Mouse (Mus musculus) monocyte, adult 2 months (primary cell): ENCODE measurements around the gene Slc9a2.
"Not testable (repeated sequence)": the region's sequence is repeated elsewhere in the genome, so short reads cannot be mapped to it uniquely, and the experiment has no call there.

Experiments
- DNase-seq, 2 experiments: peaks; one replicate each; pipeline ENCODE4 v3.0.0; 2022; ENCODE audit warnings: low spot score in 2 of 2, low read depth in 1 of 2

The Slc9a2 gene

DNA sequence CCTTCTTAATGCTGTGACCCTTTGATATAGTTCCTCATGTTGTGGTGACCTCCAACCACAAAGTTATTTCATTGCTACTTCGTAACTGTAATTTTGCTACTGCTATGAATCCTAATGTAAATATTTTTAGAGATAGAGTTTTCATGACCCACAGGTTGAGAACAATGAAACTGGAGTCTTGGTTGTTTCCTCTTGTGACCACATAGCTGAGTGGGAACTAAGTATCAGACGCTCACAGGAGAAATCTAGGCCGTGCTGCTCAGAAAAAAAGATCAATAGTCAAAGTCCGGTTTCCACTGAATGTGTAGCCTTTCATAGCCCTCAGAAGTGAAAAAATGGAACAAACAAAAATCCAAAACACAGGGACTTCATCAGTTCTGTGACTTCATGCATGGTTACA is 24.7 kb downstream of the Slc9a2 start:
- no peak for DNase-seq

DNA sequence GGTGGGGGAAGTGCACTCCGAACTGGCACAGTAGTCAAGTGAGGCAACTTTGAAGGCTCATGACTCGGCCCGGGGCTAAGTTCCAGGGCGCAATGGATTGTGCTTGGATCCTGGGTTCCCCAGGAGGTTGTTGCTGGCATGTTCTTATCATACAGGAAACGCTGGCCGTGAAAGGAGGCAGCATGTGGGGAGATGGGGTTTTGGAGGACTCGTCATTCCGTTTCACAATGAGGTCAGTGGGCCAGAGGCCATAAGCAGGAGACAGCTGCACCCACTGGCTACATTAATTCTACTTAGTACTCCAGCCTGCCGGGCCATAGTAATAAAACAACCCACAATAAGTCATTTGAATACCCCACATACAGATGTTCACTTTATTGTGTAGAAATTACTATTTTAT is 34.6 kb downstream of the Slc9a2 start:
- no peak for DNase-seq

DNA sequence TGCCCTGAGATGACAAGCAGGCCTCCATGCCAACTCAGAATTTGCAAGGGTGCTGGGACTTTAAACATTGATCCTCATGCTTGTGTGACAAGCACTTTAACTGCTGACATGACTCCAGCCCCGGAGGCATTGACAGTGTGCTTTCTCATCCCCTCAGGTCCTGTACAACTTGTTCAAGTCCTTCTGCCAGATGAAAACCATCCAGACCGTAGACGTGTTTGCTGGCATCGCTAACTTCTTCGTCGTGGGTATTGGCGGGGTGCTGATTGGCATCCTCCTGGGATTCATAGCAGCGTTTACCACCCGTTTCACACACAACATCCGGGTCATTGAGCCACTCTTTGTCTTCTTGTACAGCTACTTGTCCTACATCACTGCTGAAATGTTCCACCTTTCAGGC is 45.7 kb downstream of the Slc9a2 start:
- no peak for DNase-seq

DNA sequence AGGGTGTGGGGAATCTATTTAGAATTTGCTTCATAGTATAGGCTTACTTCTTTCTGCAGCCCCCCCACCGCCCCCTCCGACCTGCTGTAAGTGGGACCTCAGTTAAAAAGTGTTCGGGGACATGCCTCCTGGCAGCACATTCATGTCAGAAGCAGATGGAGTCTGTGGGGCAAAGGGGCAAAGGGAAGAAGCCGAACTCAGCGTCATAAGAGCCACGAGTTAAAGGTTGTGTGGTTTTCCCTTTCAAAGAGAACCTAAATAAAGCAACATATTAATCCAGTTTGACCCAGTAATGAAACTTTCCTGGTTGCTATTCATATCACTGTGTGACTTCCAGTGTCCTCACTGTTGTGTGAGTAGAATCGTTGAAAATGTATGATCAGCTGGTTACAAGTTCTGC is 47.0 kb downstream of the Slc9a2 start:
- no peak for DNase-seq

DNA sequence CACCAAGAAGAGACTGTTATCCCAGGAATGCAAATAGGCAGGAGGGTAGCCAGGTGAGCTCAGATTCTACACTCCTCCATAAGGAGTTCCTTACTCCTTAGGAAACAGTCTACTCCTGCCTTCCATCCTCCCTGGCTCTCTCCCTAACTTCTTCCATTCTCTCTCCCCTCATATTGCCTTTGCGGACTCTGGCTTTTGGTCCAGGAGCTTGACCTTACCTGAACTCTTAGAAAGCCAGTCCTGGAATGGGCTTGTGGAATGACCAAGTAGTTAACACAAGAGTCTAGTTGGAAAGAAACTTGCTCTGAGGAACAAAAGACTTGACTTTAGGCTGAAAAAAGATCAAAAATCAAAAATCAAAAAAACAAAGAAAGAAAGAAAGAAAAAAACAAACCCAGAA is 48.3 kb downstream of the Slc9a2 start:
- no peak for DNase-seq

DNA sequence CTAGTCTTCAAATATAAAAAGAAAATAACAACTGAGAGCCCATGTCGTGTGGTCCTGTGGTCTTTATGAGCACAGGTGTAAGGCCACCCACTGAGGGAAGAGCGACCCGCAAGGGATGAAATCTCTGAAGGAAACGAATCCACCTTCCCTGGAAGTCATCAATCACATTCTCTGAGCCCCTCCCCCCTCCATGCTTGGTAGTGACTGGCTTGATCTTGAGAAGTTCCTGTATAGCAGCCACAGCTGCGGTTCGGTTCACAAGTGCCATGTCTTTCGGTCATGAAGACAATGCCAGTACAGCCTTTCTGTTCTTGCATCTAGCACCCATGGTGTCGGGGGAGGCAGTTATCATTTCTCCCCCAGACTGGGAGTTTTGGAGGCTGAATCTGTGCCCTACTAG is 57.3 kb downstream of the Slc9a2 start:
- no peak for DNase-seq

DNA sequence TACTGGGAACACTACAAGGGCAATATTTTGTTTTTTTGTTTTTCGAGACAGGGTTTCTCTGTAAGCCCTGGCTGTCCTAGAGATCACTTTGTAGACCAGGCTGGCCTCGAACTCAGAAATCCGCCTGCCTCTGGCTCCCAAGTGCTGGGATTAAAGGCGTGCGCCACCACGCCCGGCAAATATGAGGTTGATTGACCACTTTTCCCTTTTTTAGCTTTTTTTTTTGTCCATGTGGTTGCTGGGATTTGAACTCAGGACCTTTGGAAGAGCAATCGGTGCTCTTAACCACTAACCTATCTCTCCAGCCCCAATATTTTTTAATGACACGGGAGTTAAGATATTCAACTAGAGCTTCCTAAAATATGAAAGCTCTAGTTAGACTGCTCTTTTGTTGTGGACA is 57.9 kb downstream of the Slc9a2 start:
- DNase-seq = not testable (repeated sequence)

DNA sequence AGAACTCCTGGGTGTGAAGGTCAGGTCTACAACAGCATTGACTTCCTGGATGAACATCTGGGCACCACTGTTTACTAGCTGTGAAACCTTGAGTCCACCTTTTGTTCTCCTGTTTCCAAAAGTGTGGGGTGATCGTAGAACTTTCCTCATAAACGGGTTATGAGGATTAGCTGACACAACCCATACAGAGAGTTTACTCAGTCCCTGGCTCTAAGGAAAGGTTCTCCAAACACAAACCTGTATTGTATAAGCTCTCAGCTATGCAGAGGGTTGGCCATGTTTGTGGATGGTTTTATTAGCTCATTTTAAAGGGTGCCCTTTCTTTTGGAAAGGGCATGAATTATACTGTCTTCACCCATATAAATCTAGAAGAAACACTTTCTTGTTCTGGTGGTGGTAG is 60.4 kb downstream of the Slc9a2 start:
- DNase-seq = no peak

DNA sequence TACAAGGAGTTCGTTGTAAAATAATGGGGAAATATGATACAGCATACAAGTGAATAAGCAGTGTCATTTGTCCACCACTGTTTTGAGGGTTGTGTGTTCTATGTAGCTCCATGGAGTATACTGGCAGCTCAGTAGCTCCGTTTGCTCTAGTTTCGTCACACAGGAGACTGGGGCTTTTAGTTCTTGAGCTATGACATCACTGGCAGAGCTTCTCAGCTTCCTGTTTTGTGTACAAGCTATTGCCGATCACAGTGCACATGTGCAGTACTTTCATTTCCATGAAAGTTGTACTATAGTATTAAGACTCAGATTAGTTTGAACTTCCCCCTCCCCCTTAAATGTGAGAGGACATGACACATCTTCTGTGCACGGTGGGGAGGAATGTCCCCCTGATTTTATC is 65.7 kb downstream of the Slc9a2 start:
- DNase-seq = no peak

DNA sequence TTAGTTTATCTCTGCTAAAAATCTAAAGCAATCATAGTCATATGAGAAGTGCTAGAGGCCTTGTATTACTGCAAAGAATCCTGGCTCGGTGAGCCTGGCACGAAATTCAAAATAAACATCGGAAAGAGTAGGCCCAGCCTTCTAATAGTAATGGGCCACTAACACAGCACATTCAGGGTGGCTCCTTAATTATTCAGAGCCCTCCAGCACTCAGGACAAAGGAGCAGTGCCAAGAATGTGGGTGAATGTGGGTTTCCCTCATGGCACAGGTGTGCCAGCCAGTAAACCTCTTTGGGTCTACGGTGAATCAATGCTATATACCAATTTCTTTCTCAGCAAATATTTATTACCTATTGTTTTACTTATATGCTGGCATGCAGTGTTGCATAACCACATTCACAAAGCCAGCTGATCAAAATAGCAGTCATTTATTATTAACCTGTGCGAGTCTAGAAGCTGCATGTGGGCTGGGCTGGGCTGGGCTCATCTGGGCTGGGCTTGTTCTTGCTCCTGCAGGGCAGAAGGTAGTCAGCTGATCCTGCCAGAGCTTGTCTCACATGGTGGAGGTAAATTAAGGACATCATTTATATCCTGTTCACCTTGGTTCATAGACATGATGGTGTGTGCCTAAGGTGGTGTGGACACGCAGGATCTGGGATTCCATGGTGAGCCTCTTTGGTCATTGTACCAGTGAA is 79.5 kb downstream of the Slc9a2 start:
- DNase-seq = no peak

DNA sequence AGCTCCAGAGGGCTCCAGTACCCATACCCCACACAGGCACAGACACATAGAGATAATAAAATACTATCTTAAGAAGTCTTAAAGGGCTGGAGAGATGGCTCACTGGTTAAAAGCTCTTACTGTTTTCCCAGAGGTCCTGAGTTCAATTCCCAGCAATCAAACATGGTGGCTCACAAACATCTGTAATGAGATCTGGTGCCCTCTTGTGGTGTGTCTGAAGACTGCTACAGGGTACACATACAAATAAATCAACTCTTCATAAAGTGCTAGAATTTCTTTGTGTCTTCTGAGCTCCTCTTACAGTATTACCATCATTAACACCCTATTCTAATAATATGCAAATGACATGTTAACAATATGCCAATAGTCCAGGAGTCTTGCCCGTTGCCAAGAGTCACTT is 83.7 kb downstream of the Slc9a2 start:
- DNase-seq = no peak

DNA sequence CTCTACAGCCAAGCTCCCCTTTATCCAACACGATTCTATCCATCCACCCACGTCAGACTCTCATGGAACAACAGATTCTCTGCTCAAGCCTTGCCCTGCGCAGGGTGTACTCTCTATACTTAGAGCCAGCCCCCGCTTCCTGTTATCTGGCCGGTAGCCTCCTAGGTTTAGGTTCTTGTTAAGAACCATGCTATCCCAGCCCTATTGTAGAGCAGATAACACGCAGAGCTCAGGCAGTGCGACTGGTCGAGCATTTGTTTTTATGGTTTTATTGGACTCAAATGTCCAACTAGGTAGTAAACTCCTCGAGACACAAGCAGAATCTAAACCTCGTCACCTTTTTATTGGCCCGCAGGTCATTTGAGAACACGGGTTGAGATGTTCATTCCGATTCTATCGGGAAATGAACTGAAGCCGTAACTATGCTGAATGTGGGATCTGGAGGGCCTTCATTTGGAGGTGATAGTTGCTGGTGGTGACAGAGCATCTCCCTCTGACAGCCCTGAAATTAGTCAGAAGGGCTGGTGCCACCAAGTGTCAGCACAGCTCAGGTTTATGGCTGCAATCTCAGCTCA is 84.4 kb downstream of the Slc9a2 start:
- DNase-seq = no peak

DNA sequence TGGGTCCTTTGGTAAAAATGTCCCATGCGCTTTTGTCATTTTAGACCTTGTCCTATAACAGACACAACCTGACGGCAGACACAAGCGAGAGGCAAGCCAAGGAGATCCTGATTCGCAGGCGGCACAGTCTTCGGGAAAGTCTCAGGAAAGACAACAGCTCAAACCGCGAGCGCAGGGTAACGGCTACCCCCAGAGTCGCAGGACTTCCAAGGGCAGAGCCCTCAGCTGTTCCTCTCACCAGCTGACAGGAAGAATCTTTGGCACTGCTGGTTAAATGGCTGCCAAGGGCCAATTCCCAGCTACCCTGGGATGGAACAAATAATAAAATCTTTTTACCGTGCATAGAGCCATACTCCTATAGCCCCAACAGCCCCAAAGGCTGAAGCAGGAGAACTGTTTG is 85.1 kb downstream of the Slc9a2 start:
- DNase-seq = no peak

DNA sequence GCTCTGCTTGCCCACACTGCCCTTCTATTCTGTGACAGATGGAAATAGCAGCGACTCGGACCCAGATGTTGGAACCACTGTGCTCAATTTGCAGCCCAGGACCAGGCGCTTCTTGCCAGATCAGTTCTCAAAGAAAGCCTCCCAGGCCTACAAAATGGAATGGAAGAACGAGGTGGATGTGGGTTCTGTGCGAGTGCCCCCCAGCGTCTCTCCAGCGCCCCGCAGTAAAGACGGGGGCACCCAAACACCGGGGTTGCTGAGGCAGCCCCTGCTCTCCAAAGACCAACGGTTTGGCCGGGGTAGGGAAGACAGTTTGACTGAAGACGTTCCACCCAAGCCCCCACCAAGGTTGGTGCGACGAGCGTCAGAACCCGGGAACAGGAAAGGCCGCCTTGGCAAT is 87.2 kb downstream of the Slc9a2 start:
- no peak for DNase-seq

DNA sequence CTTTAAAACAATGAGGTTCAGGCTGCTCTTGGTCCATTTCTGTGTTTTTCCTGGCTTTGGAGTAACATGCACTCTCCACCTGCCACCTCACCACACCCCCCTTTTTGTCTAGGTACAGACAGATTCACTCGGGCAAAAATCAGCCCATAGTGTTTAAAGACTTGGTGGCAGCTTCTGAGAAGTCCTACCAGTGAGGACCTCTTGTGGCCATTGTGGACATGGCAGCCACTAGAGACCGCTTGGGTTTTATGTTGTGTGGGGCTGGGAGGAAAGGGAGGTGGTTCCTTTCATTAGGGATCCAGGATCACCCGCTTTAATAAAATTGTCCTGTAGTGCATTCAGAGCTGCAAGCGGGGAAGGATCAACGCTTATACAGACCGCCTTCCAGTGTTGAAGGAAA is 88.2 kb downstream of the Slc9a2 start:
- DNase-seq = no peak

DNA sequence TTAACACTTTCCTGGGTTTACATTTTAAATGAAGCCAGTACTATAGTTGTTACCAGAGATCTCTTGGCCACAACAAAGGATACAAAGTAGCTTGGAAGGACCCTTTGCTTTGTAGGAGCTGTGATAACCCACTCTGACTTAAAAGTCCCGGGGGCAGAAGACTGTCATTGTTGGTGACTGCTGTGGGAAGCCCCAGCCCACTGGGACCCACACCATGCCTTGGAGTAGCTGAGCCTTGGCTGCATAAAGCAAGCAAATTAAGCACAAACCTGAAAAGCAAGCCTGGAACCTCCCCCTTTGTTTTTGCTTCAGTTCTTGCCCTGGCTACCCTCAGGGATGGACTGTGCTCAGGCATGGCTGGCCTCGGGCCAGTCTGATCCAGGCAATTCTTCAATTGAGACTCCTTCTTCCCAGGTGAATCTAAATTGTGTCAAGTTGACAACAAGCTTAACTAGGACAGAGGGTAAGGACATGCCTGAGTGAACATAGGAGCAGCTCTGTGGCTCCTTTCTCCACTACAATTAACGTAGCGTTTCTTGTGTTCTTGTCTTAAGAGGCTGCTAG is 89.0 kb downstream of the Slc9a2 start:
- DNase-seq = no peak

DNA sequence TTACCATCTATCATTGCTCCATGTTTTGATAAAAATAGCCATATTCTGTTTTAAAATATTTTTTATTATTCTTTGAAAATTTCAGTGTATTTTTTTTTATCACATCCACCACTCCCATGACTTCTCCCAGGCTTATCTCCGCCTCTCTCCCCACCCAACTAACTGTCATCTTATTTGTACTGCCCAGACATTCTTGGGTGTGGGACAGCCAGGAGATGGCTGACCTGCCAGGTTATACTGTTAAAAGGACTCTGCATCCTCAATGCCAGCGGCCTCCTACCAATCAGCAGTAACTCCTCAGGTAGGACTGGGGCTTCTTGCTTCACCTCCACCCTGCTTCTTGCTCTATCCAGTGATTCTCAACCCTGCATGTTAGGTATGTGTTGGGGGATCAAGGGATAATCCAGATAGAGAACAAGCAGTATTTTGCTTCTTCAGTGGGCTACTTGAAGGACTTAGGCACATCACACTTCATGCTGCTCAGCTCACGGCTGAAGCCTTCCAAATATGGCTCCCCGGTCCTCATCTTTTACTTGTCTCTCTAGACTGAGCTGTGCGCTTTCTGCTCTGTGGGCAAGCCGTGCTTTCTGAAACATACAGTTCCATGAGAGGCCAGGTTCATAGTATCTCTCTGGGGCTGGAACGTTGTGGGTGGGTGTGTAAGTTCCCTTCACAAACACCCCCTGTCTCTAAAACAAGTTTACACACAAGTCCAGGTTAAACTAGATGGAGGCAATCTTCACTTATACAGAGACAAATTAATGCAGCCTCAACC is 91.0 kb downstream of the Slc9a2 start:
- DNase-seq = no peak

DNA sequence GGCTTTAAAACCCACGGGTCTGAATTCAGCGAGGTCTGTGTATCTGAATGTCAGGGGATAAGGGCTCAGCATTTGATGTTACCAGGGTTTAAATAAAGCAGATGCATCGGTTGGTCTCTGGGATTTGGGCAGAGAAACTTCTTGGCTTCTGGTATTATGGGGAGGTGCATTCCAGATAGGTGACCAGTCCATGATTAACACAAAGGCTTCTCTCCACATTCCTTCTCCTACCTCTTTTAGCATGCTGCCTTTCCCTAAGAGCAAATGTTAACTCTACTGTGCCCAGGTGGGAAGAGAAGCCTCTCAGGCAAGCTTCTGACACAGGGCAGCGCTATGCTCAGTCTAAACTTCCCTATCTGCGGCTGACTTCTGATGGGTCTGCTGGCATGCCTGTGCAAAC is 92.9 kb downstream of the Slc9a2 start:
- no peak for DNase-seq

DNA sequence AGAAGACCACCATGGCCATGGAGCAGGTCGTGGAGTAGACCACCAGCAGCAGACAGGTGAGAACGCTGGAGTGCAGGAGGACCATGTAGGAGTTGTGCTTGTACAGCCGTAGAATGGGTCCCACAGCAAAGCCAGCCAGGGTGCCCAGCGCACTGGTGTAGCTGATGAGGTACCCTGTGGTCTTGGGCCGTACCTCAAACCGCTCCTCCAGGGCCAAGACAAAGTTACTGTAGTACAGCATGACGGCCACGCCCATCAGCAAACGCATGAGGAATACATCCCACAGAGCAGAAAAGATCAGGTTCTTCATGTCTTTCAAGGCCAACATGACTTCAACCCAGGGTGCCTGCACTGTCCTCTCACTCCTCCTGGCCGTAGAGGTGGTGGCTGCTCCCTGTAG is 93.7 kb downstream of the Slc9a2 start:
- DNase-seq = no peak

DNA sequence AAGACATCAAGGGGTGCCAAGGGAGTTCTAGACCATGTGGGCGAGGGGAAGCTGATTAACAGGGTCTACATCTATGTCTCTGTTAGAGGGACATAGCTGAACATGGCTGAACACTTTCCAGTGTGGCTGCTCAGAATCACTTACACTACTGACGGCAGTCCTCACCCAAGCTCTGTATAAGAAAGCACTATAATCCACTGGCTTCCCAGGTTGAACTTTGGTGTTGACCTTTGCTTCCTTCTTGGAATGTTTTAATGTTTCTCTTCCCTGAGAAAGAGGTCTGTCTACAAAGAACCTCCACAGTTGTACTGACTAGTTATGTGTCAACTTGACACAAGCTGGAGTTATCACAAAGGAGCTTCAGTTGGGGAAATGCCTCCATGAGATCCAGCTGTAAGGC is 95.7 kb downstream of the Slc9a2 start:
- no peak for DNase-seq

DNA sequence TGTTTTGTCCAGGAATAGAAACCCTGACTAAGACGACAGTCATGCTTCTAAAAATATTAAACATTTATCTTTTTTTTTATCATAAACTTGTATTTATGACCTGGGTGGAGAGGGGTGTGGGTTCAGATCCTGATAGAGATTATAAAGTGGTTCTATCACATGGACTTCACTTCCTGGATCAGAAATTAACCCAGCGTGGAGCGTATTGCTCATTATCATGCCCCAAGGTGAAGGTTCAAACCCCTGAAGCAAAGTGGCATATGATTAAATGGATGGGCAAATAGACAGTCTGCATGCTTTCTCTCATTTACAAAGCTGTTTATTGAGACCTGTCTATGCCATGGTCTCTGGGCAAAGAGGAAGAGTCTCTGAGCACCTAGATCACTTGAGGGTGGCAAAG is 96.4 kb downstream of the Slc9a2 start:
- no peak for DNase-seq

DNA sequence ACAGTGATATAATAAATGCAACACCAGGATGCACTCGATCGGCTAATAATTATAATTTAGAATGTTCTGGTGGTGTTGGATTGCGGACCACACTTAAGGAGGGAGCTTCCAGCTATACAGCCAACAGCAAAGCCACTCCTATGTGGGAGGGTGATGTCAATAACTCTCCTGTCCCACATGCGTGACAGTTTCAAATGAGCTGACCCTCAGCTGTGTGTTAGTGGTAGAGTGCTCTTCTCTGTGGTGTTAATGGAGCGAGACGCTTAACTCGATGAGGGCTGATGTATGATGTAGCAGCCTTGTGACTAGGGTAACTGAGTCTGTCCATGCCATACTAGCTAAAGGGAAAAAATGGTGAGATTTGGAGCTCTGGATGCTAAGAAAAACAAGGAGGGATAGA is 103.1 kb downstream of the Slc9a2 start:
- no peak for DNase-seq
